In the genomic region with DNA sequence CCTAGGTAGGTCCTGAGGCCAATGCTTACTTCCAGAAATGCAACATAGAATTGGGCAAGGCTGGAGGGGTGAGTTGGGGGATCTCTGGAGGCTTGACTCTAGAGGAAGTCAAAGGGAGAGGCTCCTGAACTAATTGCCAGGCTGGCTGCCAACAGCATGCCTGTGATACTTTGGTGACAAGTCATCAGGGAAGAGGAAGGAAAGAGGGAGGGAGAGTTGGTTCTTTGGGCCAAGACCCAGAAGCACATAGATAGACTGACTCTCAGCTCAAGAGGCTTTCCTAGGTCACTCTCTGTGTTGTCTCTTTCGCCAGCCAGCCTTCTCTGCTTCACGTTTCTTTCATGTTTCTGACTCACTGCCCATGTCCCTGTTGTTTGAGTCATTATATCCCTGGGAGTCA, we compare ENCODE assay signal across 20 mouse cellular contexts. TPM values are rescaled to one million over a fixed set of nuclear protein-coding genes. Genes with fewer than 3 reads are reported as not detected.
DNase-seq lines count a peak whose midpoint lies in the region; ATAC-seq lines count a peak whose summit lies in the region.
"Had no signal": no experiment of that assay in that cellular context is flagged by ENCODE, and none has a peak within 500 bp of the region (broad histone marks: within the 10 kb centered on the region; RNA-seq: fewer than 3 reads in every experiment).

No protein-coding gene starts in this region.

- 53% methylated on average over 2 of the region's 2 CpGs for WGBS in heart, embryonic 10.5 days
- WGBS in lung, embryonic 16.5 days: 45% methylated on average over 2 of the region's 2 CpGs
- 80% methylated on average over 2 of the region's 2 CpGs for WGBS in forebrain, embryonic 13.5 days

- no peaks in the 10 kb centered on the region for H3K36me3 ChIP-seq in heart, embryonic 10.5 days
- H3K36me3 ChIP-seq in lung, embryonic 16.5 days (ENCODE audit: control insufficient read depth, insufficient read depth, low read length): no peaks in the 10 kb centered on the region
- no peaks in the 10 kb centered on the region for H3K36me3 ChIP-seq in forebrain, embryonic 13.5 days (ENCODE audit: poor library complexity, severe bottlenecking)
- H3K36me3 ChIP-seq: forebrain, embryonic 10.5 days; liver, embryonic 13.5 days; midbrain, embryonic 13.5 days; neural tube, embryonic 13.5 days had no signal

- H3K4me1 ChIP-seq in heart, embryonic 10.5 days: no peaks in the 10 kb centered on the region
- H3K4me1 ChIP-seq in lung, embryonic 16.5 days (replicated peaks; ENCODE audit: control insufficient read depth, insufficient read depth, low read length): peaks cover 4% of the 10 kb centered on the region
- no peaks in the 10 kb centered on the region for H3K4me1 ChIP-seq in forebrain, embryonic 13.5 days
- H3K4me1 ChIP-seq: forebrain, embryonic 10.5 days; liver, embryonic 13.5 days; midbrain, embryonic 13.5 days; neural tube, embryonic 13.5 days had no signal

- H3K4me2 ChIP-seq in lung, embryonic 16.5 days (ENCODE audit: low read depth, low read length): no peak overlapping the region
- no peak overlapping the region for H3K4me2 ChIP-seq in forebrain, embryonic 13.5 days
- H3K4me2 ChIP-seq: liver, embryonic 13.5 days; midbrain, embryonic 13.5 days; neural tube, embryonic 13.5 days had no signal

- no peak overlapping the region for H3K4me3 ChIP-seq in heart, embryonic 10.5 days
- no peak overlapping the region for H3K4me3 ChIP-seq in lung, embryonic 16.5 days (ENCODE audit: low read length)
- H3K4me3 ChIP-seq in forebrain, embryonic 13.5 days: no peak overlapping the region
- H3K4me3 ChIP-seq: forebrain, embryonic 10.5 days; layer of hippocampus, adult 2 months; liver, embryonic 13.5 days; midbrain, embryonic 13.5 days; neural tube, embryonic 13.5 days had no signal

- 0 out of 2 replicates have a peak, but pooled peaks have one; percentile 38 for ATAC-seq in lung, embryonic 16.5 days (ENCODE audit: low read depth)
- no peak for ATAC-seq in forebrain, embryonic 13.5 days
- ATAC-seq: hindbrain, postnatal 0 days; midbrain, embryonic 13.5 days had no signal

- peaks cover 8% of the 10 kb centered on the region; the same call in 1 of the 2 replicates for H3K27me3 ChIP-seq in heart, embryonic 10.5 days (ENCODE audit: insufficient read depth, poor library complexity, severe bottlenecking)
- H3K27me3 ChIP-seq in lung, embryonic 16.5 days (ENCODE audit: control insufficient read depth, insufficient read depth, low read depth, low read length): no peaks in the 10 kb centered on the region
- peaks cover 5% of the 10 kb centered on the region; the same call in 1 of the 2 replicates for H3K27me3 ChIP-seq in forebrain, embryonic 13.5 days
- H3K27me3 ChIP-seq: liver, embryonic 13.5 days; midbrain, embryonic 13.5 days; neural tube, embryonic 13.5 days had no signal

- intact Hi-C loops in heart, postnatal 10 days (cut with DNase I): loop anchor here (2.0 kb wide), 1 partner anchor 15 kb away; no protein-coding TSS in a partner anchor

- H3K9me3 ChIP-seq in heart, embryonic 10.5 days: no peaks in the 10 kb centered on the region
- no peaks in the 10 kb centered on the region for H3K9me3 ChIP-seq in lung, embryonic 16.5 days (ENCODE audit: control insufficient read depth, low read length)
- H3K9me3 ChIP-seq in forebrain, embryonic 13.5 days (replicated peaks): no peaks in the 10 kb centered on the region
- H3K9me3 ChIP-seq: forebrain, embryonic 10.5 days; liver, embryonic 13.5 days; midbrain, embryonic 13.5 days; neural tube, embryonic 13.5 days had no signal

- DNase-seq in heart, adult 11 months: peak; percentile 97
- DNase-seq in heart, embryonic 10.5 days (ENCODE audit: low spot score): no peak
- peak; percentile 46 for DNase-seq in adipocyte (ENCODE audit: low spot score)
- DNase-seq in heart, postnatal 10 days: peak; percentile 68 to 72
- no peak for DNase-seq in layer of hippocampus, adult 18-20 months (ENCODE audit: low spot score in 2 of 2)
- no peak for DNase-seq in gastrocnemius, postnatal 25 days
- DNase-seq: B cell, adult 2 months; cerebellum, adult 8-10 months; gastrocnemius, postnatal 14 days; liver, embryonic 13.5 days; right cerebral cortex, adult 18-20 months; thymus, adult 2 months had no signal

- H3K9ac ChIP-seq in lung, embryonic 16.5 days (ENCODE audit: low read length): no peak overlapping the region
- H3K9ac ChIP-seq in forebrain, embryonic 13.5 days: no peak overlapping the region
- H3K9ac ChIP-seq: liver, embryonic 13.5 days; midbrain, embryonic 13.5 days; neural tube, embryonic 13.5 days had no signal

- H3K27ac ChIP-seq in heart, embryonic 10.5 days: no peak overlapping the region
- no peak overlapping the region for H3K27ac ChIP-seq in lung, embryonic 16.5 days (ENCODE audit: low read length)
- H3K27ac ChIP-seq in forebrain, embryonic 13.5 days: no peak overlapping the region
- H3K27ac ChIP-seq: forebrain, embryonic 10.5 days; hindbrain, postnatal 0 days; layer of hippocampus, adult 2 months; liver, embryonic 13.5 days; midbrain, embryonic 13.5 days; neural tube, embryonic 13.5 days had no signal

RNA-seq across cellular contexts. Expression of gene Rnf39, which starts 10.9 kb away (rescaled TPM):
- not detected in 2 replicates for polyA plus RNA-seq in heart, embryonic 10.5 days (2016; fragmentation: Nextera tagmentation; extraction: Ambion mirVana)
- total RNA-seq in heart, postnatal 10 days (2021): under 1 TPM; 0.22 to 0.43 TPM
- 0.65 and 1.7 TPM in 2 replicates for polyA plus RNA-seq in lung, embryonic 16.5 days (2015; fragmentation: Nextera tagmentation; extraction: Ambion mirVana)
- total RNA-seq in layer of hippocampus, adult 18-20 months (2021): 1 to 10 TPM; 3.0 to 4.6 TPM
- under 1 TPM in 1 of 2 experiments, not detected in 1; 0.38 TPM for total RNA-seq in gastrocnemius, postnatal 25 days (2021)
- 0.21 and 0.83 TPM in 2 replicates for polyA plus RNA-seq in forebrain, embryonic 13.5 days (2015; fragmentation: Nextera tagmentation; extraction: Ambion mirVana)
- total RNA-seq: gastrocnemius, postnatal 14 days had no signal
- polyA plus RNA-seq: liver, embryonic 13.5 days had no signal

RNA-seq across cellular contexts. Expression of gene Ppp1r11, which starts 19.7 kb away (rescaled TPM):
- 98.8 and 121 TPM in 2 replicates for polyA plus RNA-seq in heart, embryonic 10.5 days (2016; fragmentation: Nextera tagmentation; extraction: Ambion mirVana)
- 10 to 100 TPM; 58.9 to 73.2 TPM for total RNA-seq in heart, postnatal 10 days (2021)
- 104 and 117 TPM in 2 replicates for polyA plus RNA-seq in lung, embryonic 16.5 days (2015; fragmentation: Nextera tagmentation; extraction: Ambion mirVana)
- 100 to 1,000 TPM; 140 to 145 TPM for total RNA-seq in layer of hippocampus, adult 18-20 months (2021)
- total RNA-seq in gastrocnemius, postnatal 25 days (2021): 10 to 100 TPM; 47.3 to 64.5 TPM
- polyA plus RNA-seq in forebrain, embryonic 13.5 days (2015; fragmentation: Nextera tagmentation; extraction: Ambion mirVana): 161 and 162 TPM in 2 replicates

RNA-seq across cellular contexts. Expression of gene Znrd1, which starts 26.6 kb away (rescaled TPM):
- 45.2 and 55.4 TPM in 2 replicates for polyA plus RNA-seq in heart, embryonic 10.5 days (2016; fragmentation: Nextera tagmentation; extraction: Ambion mirVana)
- 10 to 100 TPM; 23.7 to 28.9 TPM for total RNA-seq in heart, postnatal 10 days (2021)
- polyA plus RNA-seq in lung, embryonic 16.5 days (2015; fragmentation: Nextera tagmentation; extraction: Ambion mirVana): 93.7 and 96.4 TPM in 2 replicates
- 10 to 100 TPM; 31.3 to 37.2 TPM for total RNA-seq in layer of hippocampus, adult 18-20 months (2021)
- 10 to 100 TPM; 18.0 to 20.6 TPM for total RNA-seq in gastrocnemius, postnatal 25 days (2021)
- 92.3 and 95.3 TPM in 2 replicates for polyA plus RNA-seq in forebrain, embryonic 13.5 days (2015; fragmentation: Nextera tagmentation; extraction: Ambion mirVana)

RNA-seq across cellular contexts. Expression of gene Znrd1as, which starts 26.6 kb away (rescaled TPM):
- polyA plus RNA-seq in heart, embryonic 10.5 days (2016; fragmentation: Nextera tagmentation; extraction: Ambion mirVana): 7.7 and 10.3 TPM in 2 replicates
- total RNA-seq in heart, postnatal 10 days (2021): 1 to 10 TPM; 7.7 to 8.4 TPM
- polyA plus RNA-seq in lung, embryonic 16.5 days (2015; fragmentation: Nextera tagmentation; extraction: Ambion mirVana): 7.2 and 7.7 TPM in 2 replicates
- 1 to 10 TPM; 5.6 to 7.2 TPM for total RNA-seq in layer of hippocampus, adult 18-20 months (2021)
- total RNA-seq in gastrocnemius, postnatal 25 days (2021): 10 to 100 TPM; 13.7 to 15.1 TPM
- 6.0 and 6.9 TPM in 2 replicates for polyA plus RNA-seq in forebrain, embryonic 13.5 days (2015; fragmentation: Nextera tagmentation; extraction: Ambion mirVana)

RNA-seq across cellular contexts. Expression of gene Trim31, which starts 33.9 kb away (rescaled TPM):
- not detected in 2 replicates for polyA plus RNA-seq in heart, embryonic 10.5 days (2016; fragmentation: Nextera tagmentation; extraction: Ambion mirVana)
- not detected for total RNA-seq in heart, postnatal 10 days (2021)
- polyA plus RNA-seq in lung, embryonic 16.5 days (2015; fragmentation: Nextera tagmentation; extraction: Ambion mirVana): 0.13 TPM in 1 of 2 replicates, not detected in the other
- total RNA-seq in layer of hippocampus, adult 18-20 months (2021): not detected
- total RNA-seq in gastrocnemius, postnatal 25 days (2021): not detected
- polyA plus RNA-seq in forebrain, embryonic 13.5 days (2015; fragmentation: Nextera tagmentation; extraction: Ambion mirVana): not detected in 2 replicates
- total RNA-seq: gastrocnemius, postnatal 14 days; hindbrain, postnatal 0 days; left cerebral cortex, postnatal 25 days had no signal
- polyA plus RNA-seq: forebrain, embryonic 10.5 days; hindbrain, postnatal 0 days; liver, embryonic 13.5 days; midbrain, embryonic 13.5 days; neural tube, embryonic 13.5 days had no signal

Comparison
In these comparisons a context has a peak if more than half of its experiments do, and no peak if none do; other contexts are left out.
1. DNase-seq: peak in heart, adult 11 months (single experiment), adipocyte (single experiment) and heart, postnatal 10 days (2 of 2); none in heart, embryonic 10.5 days (single experiment), layer of hippocampus, adult 18-20 months (0 of 2) and gastrocnemius, postnatal 25 days (single experiment).